Mouse (Mus musculus) testis, adult 2 months (tissue): ENCODE data around the gene Serpinc1.

Experiments used
- CTCF ChIP-seq: fragments of 200-500 bp; IDR thresholded peaks from 2 replicates; pipeline ENCODE4 v1.5.1; 2012; ENCODE audit warnings: low read depth, mild to moderate bottlenecking, inconsistent platforms, low read length, moderate library complexity; ENCODE audit not compliant: control insufficient read depth, insufficient read depth, insufficient replicate concordance
- POLR2A ChIP-seq: fragments of 200-500 bp; IDR thresholded peaks from 2 replicates; pipeline ENCODE4 v1.6.1; 2012; ENCODE audit warnings: low read depth, mild to moderate bottlenecking, inconsistent platforms, low read length, moderate library complexity; ENCODE audit not compliant: control insufficient read depth

GRCm38 (mm10) chr1:161032345-161032744 lies 54.0 kb downstream of the Serpinc1 start:
- TF ChIP-seq CTCF = no peak
- TF ChIP-seq POLR2A = no peak
